Mouse (Mus musculus) Patski (cell line): ENCODE measurements around the gene Smim22. TPM values are rescaled to one million over a fixed set of nuclear protein-coding genes. Genes with fewer than 3 reads are reported as not detected.

ENCODE experiments used
- ATAC-seq: fragments of 100-300 bp; one replicate; pipeline ENCODE4 v1.8.0; 2021
- CTCF ChIA-PET: fragments of 350-600 bp; sonication (Branson Sonifier 250); formaldehyde crosslinking; loops from one replicate; lab custom pipeline; 2022; ENCODE audit warnings: inconsistent platforms; lab: Charles Lee
- POLR2A ChIA-PET: fragments of 350-600 bp; sonication (Branson Sonifier 250); formaldehyde crosslinking; loops from one replicate; lab custom pipeline; 2022; ENCODE audit warnings: antibody characterized with exemption, inconsistent platforms; lab: Charles Lee
- DNase-seq: peaks from one replicate; pipeline ENCODE4 v3.0.0-alpha.2; 2011; ENCODE audit warnings: low read depth, low spot score
- H3K27me3 ChIP-seq: fragments of 371-371 bp; one replicate; pipeline ENCODE4 v1.5.1; 2021
- CTCF ChIP-seq: fragments of 100-300 bp; IDR thresholded peaks from one replicate; pipeline ENCODE4 v1.5.1; 2021
- in situ Hi-C: fragments of 300-500 bp; cut with MboI; formaldehyde crosslinking; loops from 3 replicates; pipeline ENCODE4 v1.11.1; 2018; ENCODE audit warnings: low pct_unique_long_range_greater_than_20kb, mixed read lengths
- polyA plus RNA-seq: library from polyadenylated mRNA; unstranded; gene quantifications from one replicate; pipeline ENCODE4 v1.2.3, GENCODE M21; 2021

The Smim22 gene
- polyA plus RNA-seq, 1 experiment from 2014 or later: not detected

GRCm38 (mm10) chr16:4971626-4972025 is 35.5 kb upstream of the Smim22 start:
- in situ Hi-C loops: no loop called here
- ATAC-seq (no peak), DNase-seq (no peak)
- CTCF ChIA-PET: interaction anchor here (0.8 to 1.1 kb wide), 2 partner anchors 21 to 31 kb away, joined by 3 read pairs; no protein-coding TSS in a partner anchor
- TF ChIP-seq CTCF: no peak
- no peaks in the 10 kb centered on the region for H3K27me3 ChIP-seq
- POLR2A ChIA-PET: interaction anchor here (1.1 kb wide), 1 partner anchor 44 kb away, joined by 3 read pairs; no protein-coding TSS in a partner anchor

DNA sequence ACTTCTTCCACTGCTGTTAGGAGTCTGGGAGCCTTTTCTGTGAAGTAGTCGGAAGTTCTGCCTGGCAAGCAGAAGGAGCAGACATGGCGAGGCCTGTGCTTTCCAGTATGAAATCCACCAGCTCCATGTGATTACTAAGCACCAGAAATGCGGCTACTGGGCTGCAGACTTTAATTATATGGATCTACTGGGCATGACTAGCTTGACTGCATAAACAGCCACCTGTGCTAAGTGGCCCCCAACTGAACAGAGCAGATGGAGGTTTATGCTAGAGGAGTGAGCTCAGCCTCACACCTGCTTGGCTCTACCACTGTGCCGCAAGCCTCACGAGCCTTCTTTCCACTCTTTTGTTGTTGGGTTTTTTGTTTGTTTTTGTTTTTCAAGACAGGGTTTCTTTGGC is 32.6 kb upstream of the Smim22 start:
- no peaks in the 10 kb centered on the region for H3K27me3 ChIP-seq
- ATAC-seq (no peak), DNase-seq (no peak)
- in situ Hi-C loops: no loop called here
- ChIA-PET POLR2A (no interaction called here), CTCF (no interaction called here)
- TF ChIP-seq CTCF: no peak

DNA sequence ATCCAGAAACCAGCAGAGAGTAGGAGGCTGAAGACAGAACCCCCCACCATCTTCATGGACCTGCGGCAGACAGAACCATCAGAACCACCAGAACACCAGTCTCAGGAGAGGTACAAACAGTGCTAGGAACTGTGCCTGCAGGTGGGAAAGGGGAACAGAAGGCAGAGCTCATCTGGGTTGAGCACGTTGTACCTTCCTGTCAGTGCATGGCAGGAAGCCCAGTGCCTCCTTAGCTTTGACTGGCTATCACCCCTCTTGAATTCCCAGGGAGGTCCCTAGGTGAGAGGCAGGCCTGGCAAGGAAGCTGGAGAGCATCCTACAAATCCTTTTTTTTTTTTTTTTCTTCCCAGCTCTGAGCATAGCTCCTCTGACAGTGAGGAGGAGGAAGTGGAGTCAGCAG is 30.9 kb upstream of the Smim22 start:
- in situ Hi-C loops: no loop called here
- CTCF ChIA-PET: no interaction called here
- no peak for DNase-seq
- no peaks in the 10 kb centered on the region for H3K27me3 ChIP-seq
- ATAC-seq: no peak
- POLR2A ChIA-PET: interaction anchor here (0.6 to 0.7 kb wide), 2 partner anchors 32 to 1017 kb away, joined by 3 to 6 read pairs; no protein-coding TSS in a partner anchor
- TF ChIP-seq CTCF: no peak

- in situ Hi-C loops: no loop called here
- H3K27me3 ChIP-seq: no peaks in the 10 kb centered on the region
- no peak for TF ChIP-seq CTCF
- POLR2A ChIA-PET: no interaction called here
- CTCF ChIA-PET: no interaction called here
- peak; percentile 19 for ATAC-seq
- DNase-seq: no peak
Observed at GRCm38 (mm10) chr16:4978275-4979051, 28.6 kb upstream of the Smim22 start.

DNA sequence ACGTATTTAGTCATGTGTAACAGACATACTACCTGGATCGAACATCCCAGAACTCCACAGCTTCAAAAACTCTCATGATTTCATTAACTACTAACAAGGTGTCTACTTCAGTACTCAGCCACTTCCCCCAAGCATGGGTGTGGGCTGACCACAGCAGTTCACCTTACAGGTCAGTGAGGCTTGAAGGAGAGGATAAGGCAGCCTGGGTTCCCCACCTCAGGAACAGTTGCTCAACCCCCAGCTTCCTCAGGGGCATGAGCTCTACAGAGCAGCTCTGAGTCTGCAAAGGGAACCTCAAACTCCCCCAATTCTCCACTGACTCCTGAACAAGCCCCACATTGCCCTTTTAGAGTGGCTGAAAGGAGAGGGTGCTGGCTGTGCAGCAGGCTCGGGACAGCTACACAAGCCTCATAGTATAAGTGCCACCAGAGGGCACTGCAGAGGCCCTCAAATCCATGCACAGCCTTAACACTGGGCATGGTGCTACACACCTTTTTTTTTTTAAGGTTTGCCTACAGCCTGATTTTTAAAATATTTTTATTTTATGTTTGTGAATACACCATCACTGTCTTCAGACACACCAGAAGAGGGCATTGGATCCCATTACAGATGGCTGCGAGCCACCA is 27.2 kb upstream of the Smim22 start:
- ATAC-seq (no peak), DNase-seq (no peak)
- no peaks in the 10 kb centered on the region for H3K27me3 ChIP-seq
- ChIA-PET CTCF (interaction anchor here (0.7 to 1.8 kb wide), 3 partner anchors 33 to 37 kb away, joined by 3 to 4 read pairs (median 3); no protein-coding TSS in a partner anchor), POLR2A (interaction anchor here (0.6 kb wide), 1 partner anchor 18 kb away, joined by 4 read pairs; no protein-coding TSS in a partner anchor)
- no peak for TF ChIP-seq CTCF
- in situ Hi-C loops: no loop called here

DNA sequence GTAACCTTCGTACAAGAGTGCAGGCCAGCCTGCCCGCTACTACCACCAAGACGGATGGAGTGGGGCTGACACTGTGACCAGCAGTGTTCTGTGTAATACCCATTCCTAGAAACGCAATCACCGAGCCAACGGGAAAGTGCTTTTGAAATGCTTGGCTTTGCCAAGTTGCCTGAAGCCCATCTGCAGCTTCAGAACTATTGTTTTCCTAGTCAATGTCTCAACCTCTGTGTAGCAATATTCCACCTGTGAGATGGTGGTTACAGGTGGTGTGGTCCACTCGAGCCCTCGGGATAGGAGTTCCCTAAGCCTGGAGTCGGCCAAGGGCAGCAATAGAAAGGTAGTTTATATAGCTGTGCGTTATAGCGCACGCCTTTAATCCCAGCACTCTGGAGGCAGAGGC is 22.4 kb upstream of the Smim22 start:
- ChIA-PET CTCF (no interaction called here), POLR2A (no interaction called here)
- ATAC-seq (no peak), DNase-seq (no peak)
- no peak for TF ChIP-seq CTCF
- in situ Hi-C loops: no loop called here
- no peaks in the 10 kb centered on the region for H3K27me3 ChIP-seq

DNA sequence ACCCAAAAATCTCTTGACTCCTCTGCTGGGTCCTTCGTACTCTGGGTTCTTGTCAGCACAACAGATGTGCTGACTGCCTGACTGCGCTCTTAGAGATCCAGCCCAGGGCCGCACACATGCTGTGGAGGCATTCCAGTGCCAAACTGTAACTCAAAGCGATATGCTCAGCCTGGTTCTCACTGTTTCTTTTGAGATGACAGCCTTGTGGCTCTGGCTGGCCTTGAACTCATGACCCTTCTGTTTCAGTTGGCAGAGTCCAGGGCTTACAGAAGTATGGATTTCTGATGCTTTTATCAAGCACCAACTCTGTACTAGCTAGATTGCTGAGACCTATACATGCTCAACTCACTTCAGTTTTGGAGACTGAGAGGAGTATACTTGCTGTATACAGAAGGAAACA is 13.8 kb upstream of the Smim22 start:
- no peak for TF ChIP-seq CTCF
- no peak for DNase-seq
- ChIA-PET CTCF (interaction anchor here (1.0 kb wide), 1 partner anchor 11 kb away, joined by 3 read pairs; no protein-coding TSS in a partner anchor), POLR2A (no interaction called here)
- no peaks in the 10 kb centered on the region for H3K27me3 ChIP-seq
- no peak for ATAC-seq
- in situ Hi-C loops: no loop called here

DNA sequence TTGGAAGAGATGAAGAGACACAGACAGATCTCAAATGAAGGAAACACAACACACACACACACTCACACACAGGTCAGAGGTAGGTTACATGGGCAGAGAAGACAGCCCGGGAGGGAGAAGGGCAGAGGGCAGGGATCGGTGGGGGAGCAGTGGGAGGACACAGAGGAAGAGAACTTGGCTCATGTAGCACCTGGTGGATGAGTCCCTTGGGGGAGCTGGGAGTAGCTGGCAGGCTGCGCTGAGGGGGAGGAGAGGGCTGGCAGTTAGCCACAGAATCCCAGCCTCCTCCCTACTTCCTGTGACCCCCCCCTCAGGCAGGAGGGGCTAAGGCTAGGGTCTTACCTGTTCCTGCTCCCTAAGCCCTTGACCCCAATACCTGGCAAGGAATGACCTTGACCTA is 9.5 kb upstream of the Smim22 start, which contains the start of gene Sept12:
Gene Sept12 (minus strand): TSS at position 300 of the 400 bp plus-strand sequence.
- in situ Hi-C loops: no loop called here
- ATAC-seq (no peak), DNase-seq (no peak)
- ChIA-PET CTCF (interaction anchor here (0.9 to 1.2 kb wide), 3 partner anchors 10 to 51 kb away, joined by 3 to 4 read pairs (median 3); partner anchors contain the start of gene Smim22), POLR2A (interaction anchor here (0.7 kb wide), 1 partner anchor 140 kb away, joined by 3 read pairs; no protein-coding TSS in a partner anchor)
- H3K27me3 ChIP-seq: peaks cover 7% of the 10 kb centered on the region
- TF ChIP-seq CTCF: no peak

- CTCF ChIA-PET: no interaction called here
- peaks cover 7% of the 10 kb centered on the region for H3K27me3 ChIP-seq
- in situ Hi-C loops: no loop called here
- POLR2A ChIA-PET: no interaction called here
- ATAC-seq (no peak), DNase-seq (no peak)
- no peak for TF ChIP-seq CTCF
Observed at GRCm38 (mm10) chr16:4998984-4999383, 8.1 kb upstream of the Smim22 start.

DNA sequence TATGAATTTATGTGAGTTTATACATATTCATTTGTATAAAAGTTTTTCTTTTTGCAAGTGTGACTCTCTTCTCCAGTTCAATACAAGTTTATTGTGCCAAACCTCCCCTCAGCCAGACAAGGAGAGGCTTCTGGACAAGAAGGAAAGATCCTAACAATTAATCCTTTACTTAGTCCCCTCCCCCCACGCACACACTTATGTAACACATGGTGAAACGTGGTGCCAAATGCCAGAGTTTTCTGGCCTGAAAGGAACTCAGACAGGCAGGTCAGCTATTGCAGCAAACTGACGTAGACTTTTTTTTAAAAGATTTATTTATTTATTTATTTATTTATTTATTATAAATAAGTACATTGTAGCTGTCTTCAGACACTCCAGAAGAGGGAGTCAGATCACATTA is 6.5 kb upstream of the Smim22 start:
- no peak for TF ChIP-seq CTCF
- H3K27me3 ChIP-seq: peaks cover 7% of the 10 kb centered on the region
- in situ Hi-C loops: no loop called here
- ChIA-PET POLR2A (no interaction called here), CTCF (no interaction called here)
- ATAC-seq (no peak), DNase-seq (no peak)

- DNase-seq (no peak), ATAC-seq (no peak)
- ChIA-PET CTCF (interaction anchor here (1.0 kb wide), 1 partner anchor 9 kb away, joined by 4 read pairs; no protein-coding TSS in a partner anchor), POLR2A (no interaction called here)
- H3K27me3 ChIP-seq: no peaks in the 10 kb centered on the region
- in situ Hi-C loops: no loop called here
- no peak for TF ChIP-seq CTCF
Observed at GRCm38 (mm10) chr16:5007492-5007891, 404 bp downstream of the Smim22 start.
